Mouse (Mus musculus) liver, adult 2 months (tissue): ENCODE measurements around the gene Dgkz. TPM values are rescaled to one million over a fixed set of nuclear protein-coding genes. Genes with fewer than 3 reads are reported as not detected.

ENCODE experiments used
- DNase-seq: peaks from one replicate; pipeline ENCODE4 v3.0.0-alpha.2; 2011; ENCODE audit warnings: low read depth, low spot score; ENCODE audit errors: extremely low read depth
- H3K27ac ChIP-seq: fragments of 200-500 bp; replicated peaks from 2 replicates; pipeline ENCODE4 v1.5.1; 2012; ENCODE audit warnings: low read depth, mild to moderate bottlenecking, control low read depth, inconsistent platforms, low read length; ENCODE audit not compliant: insufficient read depth
- H3K27me3 ChIP-seq: fragments of 200-500 bp; 2 replicates; pipeline ENCODE4 v1.6.1; 2012; ENCODE audit warnings: mild to moderate bottlenecking, moderate library complexity, low read length, inconsistent platforms; ENCODE audit not compliant: control insufficient read depth, insufficient read depth
- H3K36me3 ChIP-seq: fragments of 200-500 bp; 2 replicates; pipeline ENCODE4 v1.6.1; 2012; ENCODE audit warnings: low read length, inconsistent platforms; ENCODE audit not compliant: control insufficient read depth, insufficient read depth
- H3K4me1 ChIP-seq: fragments of 200-500 bp; 2 replicates; pipeline ENCODE4 v1.6.1; 2011; ENCODE audit warnings: low read length; ENCODE audit not compliant: control insufficient read depth, insufficient read depth
- H3K4me3 ChIP-seq: fragments of 200-500 bp; 2 replicates; pipeline ENCODE4 v1.5.1; 2011; ENCODE audit warnings: low read depth, mild to moderate bottlenecking, control low read depth, low read length, moderate library complexity; ENCODE audit not compliant: insufficient read depth
- H3K79me2 ChIP-seq: fragments of 200-500 bp; 2 replicates; pipeline ENCODE4 v1.6.1; 2012; ENCODE audit warnings: inconsistent platforms, mild to moderate bottlenecking, low read length, moderate library complexity; ENCODE audit not compliant: control insufficient read depth, insufficient read depth
- H3K9ac ChIP-seq: fragments of 200-500 bp; 2 replicates; pipeline ENCODE4 v1.6.1; 2012; ENCODE audit warnings: low read depth, mild to moderate bottlenecking, control low read depth, inconsistent platforms, low read length
- CTCF ChIP-seq: fragments of 200-500 bp; IDR thresholded peaks from 2 replicates; pipeline ENCODE4 v1.5.1; 2011; ENCODE audit warnings: low read depth, low read length, control low read depth
- POLR2A ChIP-seq: fragments of 200-500 bp; IDR thresholded peaks from 2 replicates; pipeline ENCODE4 v1.6.1; 2011; ENCODE audit warnings: low read length, control low read depth; ENCODE audit not compliant: insufficient read depth; ENCODE audit errors: extremely low read depth
- WGBS: fragments of 180-500 bp; shearing (Covaris S2); methylation state at CpG from one replicate; pipeline ENCODE4 v1.1.7; 2018; 5-methylcytosine and 5-hydroxymethylcytosine counted together
- polyA plus RNA-seq: library from polyadenylated mRNA; depleted of rRNA; stranded (reverse); fragments of >200 nt; gene quantifications from 2 replicates; pipeline ENCODE4 v1.2.3, GENCODE M21; 2012
- total RNA-seq: library from RNA; depleted of rRNA; stranded (reverse); fragments of >200 nt; gene quantifications from 2 replicates; pipeline ENCODE4 v1.2.3, GENCODE M21; 2014

The Dgkz gene
- total and polyA plus RNA-seq, 2 experiments = 13.2 to 59.5 TPM

DNA sequence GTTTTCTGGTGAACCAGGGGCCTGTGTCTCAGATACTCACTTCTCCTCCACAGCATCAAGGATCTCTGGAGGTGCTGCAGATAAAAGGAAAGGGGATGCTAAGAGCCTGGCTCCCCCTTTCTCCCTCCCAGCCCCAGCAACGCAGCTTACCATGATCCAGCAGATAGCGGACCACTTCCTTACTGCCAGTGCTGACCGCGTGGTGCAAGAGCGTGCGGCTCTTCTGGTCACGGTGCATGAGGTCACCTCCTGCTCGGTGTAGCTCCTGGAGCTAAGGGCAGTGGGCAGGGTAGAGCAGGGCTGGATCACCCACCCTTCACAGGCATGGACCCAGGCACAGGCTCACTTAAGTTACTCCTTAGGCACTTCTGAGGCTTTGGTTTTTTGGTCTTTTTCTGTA is 41.6 kb downstream of the Dgkz start:
- no peak for DNase-seq
- 73% methylated on average over 8 of the region's 8 CpGs for WGBS
- Histone ChIP-seq H3K36me3 (peaks cover 14% of the 10 kb centered on the region), H3K27me3 (no peaks in the 10 kb centered on the region), H3K4me1 (peaks cover 4% of the 10 kb centered on the region; the same call in 1 of the 2 replicates), H3K4me3 (no peak overlapping the region), H3K9ac (no peak overlapping the region), H3K27ac (no peak overlapping the region), H3K79me2 (no peaks in the 10 kb centered on the region)
- no peak for TF ChIP-seq POLR2A
- TF ChIP-seq CTCF = no peak

- H3K79me2 ChIP-seq = no peaks in the 10 kb centered on the region
- peaks cover 13% of the 10 kb centered on the region for H3K36me3 ChIP-seq
- TF ChIP-seq CTCF (no peak), POLR2A (no peak)
- H3K4me1 ChIP-seq = peaks cover 4% of the 10 kb centered on the region; the same call in 1 of the 2 replicates
- H3K27ac ChIP-seq = no peak overlapping the region
- no peak overlapping the region for H3K4me3 ChIP-seq
- no peak overlapping the region for H3K9ac ChIP-seq
- WGBS = 90% methylated on average over 9 of the region's 9 CpGs
- no peaks in the 10 kb centered on the region for H3K27me3 ChIP-seq
- no peak for DNase-seq
Measured at GRCm38 (mm10) chr2:91933471-91933870, 42.2 kb downstream of the Dgkz start.

DNA sequence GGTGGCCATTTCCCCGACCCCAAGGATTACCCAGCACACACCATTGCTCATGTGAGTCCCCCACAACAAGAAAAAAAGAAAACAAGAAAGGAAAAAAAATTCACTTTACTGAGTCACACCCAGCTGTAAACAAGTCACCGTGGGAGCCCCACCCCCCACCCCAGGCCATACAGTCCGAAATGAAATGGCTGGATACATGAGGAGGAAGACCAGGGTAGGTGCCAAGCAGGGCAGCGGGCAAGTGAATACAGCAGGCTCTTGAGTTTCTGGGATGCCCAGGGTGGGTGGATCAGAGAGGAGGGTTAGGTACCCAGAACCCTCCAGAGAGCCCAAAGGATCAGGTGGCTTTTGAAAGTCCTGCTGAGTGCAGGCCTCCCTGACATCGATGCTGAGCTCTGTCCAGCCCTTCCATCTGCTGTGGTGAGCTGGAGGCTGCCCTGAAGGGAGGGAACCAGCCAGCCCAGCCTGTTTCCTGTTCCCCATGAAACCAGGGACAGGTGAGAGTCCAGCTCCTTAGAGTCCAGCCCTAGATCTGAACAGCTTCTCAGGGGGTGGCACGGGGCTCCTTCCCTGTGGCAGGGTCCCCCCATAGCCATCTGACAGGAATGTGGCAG is 42.8 kb downstream of the Dgkz start:
- WGBS = 56% methylated on average over 6 of the region's 6 CpGs
- Histone ChIP-seq H3K27ac (no peak overlapping the region), H3K79me2 (no peaks in the 10 kb centered on the region), H3K4me1 (peaks cover 4% of the 10 kb centered on the region; the same call in 1 of the 2 replicates), H3K9ac (no peak overlapping the region), H3K27me3 (no peaks in the 10 kb centered on the region), H3K36me3 (peaks cover 13% of the 10 kb centered on the region), H3K4me3 (no peak overlapping the region)
- DNase-seq = no peak
- no peak for TF ChIP-seq CTCF
- TF ChIP-seq POLR2A = no peak

- Histone ChIP-seq H3K27me3 (no peaks in the 10 kb centered on the region), H3K36me3 (peaks cover 7% of the 10 kb centered on the region), H3K79me2 (no peaks in the 10 kb centered on the region), H3K4me1 (peaks cover 4% of the 10 kb centered on the region; the same call in 1 of the 2 replicates), H3K4me3 (no peak within 1 kb of the TSS; the same call in 1 of the 2 replicates), H3K9ac (no peak within 1 kb of the TSS), H3K27ac (no peak within 1 kb of the TSS)
- WGBS = 29% methylated on average over 16 of the region's 16 CpGs
- no peak for DNase-seq
- TF ChIP-seq CTCF = no peak
- no peak for TF ChIP-seq POLR2A
Measured at GRCm38 (mm10) chr2:91932160-91932711, 43.4 kb downstream of the Dgkz start, which contains the start of gene Mdk. TSS of gene Mdk (minus strand) at chr2:91932297.

DNA sequence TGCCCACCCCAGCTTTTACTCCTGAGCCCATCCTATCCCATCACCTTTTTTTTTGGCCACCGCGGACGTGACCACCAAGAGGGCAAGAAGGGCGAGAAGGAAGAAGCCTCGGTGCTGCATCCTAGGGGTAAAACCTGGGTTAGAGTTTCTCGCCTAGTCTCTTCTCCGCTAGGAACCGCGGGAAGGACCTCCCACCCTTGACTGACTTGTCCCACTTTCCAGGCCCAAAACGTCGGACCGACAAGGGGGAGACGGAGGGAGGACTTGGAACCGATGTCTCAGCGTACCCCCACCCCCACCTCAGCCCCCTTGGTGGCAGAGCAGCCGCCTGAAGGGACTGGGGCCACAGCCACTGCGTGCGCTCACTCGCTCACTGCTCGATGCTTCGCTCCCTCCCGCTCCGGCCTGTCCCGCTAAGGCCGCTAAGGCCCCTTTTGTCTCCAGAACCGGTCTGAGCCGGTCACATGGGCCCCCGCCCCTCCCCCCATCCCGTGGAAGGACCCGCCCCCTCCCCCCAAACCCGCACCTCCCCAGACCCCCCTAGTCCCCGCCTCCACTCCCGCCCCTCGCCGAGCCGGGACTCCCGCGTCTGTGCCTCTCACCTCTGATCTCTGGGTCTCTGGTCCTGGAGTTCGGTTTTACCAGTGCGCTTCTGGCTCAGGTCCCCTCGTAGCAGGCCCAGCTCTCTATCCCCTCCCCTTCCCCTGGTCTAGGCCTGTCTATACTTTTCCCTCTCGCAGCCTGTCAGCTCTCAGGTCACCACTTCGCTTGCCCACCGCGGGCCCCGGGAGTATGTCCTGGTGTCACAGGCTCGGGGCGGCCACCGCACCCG is 44.1 kb downstream of the Dgkz start:
- Histone ChIP-seq H3K4me3 (no peak overlapping the region; the same call in 1 of the 2 replicates), H3K9ac (no peak overlapping the region), H3K27ac (no peak overlapping the region), H3K27me3 (no peaks in the 10 kb centered on the region), H3K36me3 (peaks cover 5% of the 10 kb centered on the region; the same call in 1 of the 2 replicates), H3K79me2 (no peaks in the 10 kb centered on the region), H3K4me1 (peaks cover 4% of the 10 kb centered on the region; the same call in 1 of the 2 replicates)
- TF ChIP-seq POLR2A (no peak), CTCF (no peak)
- no peak for DNase-seq
- WGBS = 25% methylated on average over 48 of the region's 50 CpGs
